Mouse (Mus musculus): ENCODE data around the gene Zdhhc14. TPM values are rescaled to one million over a fixed set of nuclear protein-coding genes. Genes with fewer than 3 reads are reported as not detected.
A peak's percentile ranks its signal among the peaks of the same experiment; 100 is the strongest.

The Zdhhc14 gene
- polyA plus RNA-seq, 1 experiment from 2014 or later = 0.60 TPM

GRCm38 (mm10) chr17:5556568-5556967 is 64.2 kb downstream of the Zdhhc14 start:
- Histone ChIP-seq H3K4me1 (replicated peaks; ENCODE audit: control insufficient read depth, insufficient read depth, low read length) (0 out of 2 replicates have a peak, but pooled peaks cover 2% of the 10 kb centered on the region), H3K9me3 (ENCODE audit: control insufficient read depth, low read length) (no peaks in the 10 kb centered on the region), H3K27me3 (ENCODE audit: control insufficient read depth, insufficient read depth, low read depth, low read length) (no peaks in the 10 kb centered on the region), H3K4me2 (ENCODE audit: low read depth, low read length) (no peak overlapping the region), H3K9ac (ENCODE audit: low read length) (no peak overlapping the region), H3K27ac (ENCODE audit: low read length) (no peak overlapping the region), H3K4me3 (ENCODE audit: low read length) (no peak overlapping the region), H3K36me3 (ENCODE audit: control insufficient read depth, insufficient read depth, low read length) (no peaks in the 10 kb centered on the region)
- peak; percentile 71; the same call in 1 of the 2 replicates for ATAC-seq (ENCODE audit: low read depth)
- 52% methylated on average over 8 of the region's 8 CpGs for WGBS

GRCm38 (mm10) chr17:5560212-5560611 is 67.9 kb downstream of the Zdhhc14 start:
- H3K27me3 ChIP-seq (ENCODE audit: control insufficient read depth, insufficient read depth, low read depth, low read length) = no peaks in the 10 kb centered on the region
- no peaks in the 10 kb centered on the region for H3K36me3 ChIP-seq (ENCODE audit: control insufficient read depth, insufficient read depth, low read length)
- no peak overlapping the region for H3K4me3 ChIP-seq (ENCODE audit: low read length)
- H3K27ac ChIP-seq (ENCODE audit: low read length) = no peak overlapping the region
- ATAC-seq (ENCODE audit: low read depth) = no peak
- no peak overlapping the region for H3K4me2 ChIP-seq (ENCODE audit: low read depth, low read length)
- no peaks in the 10 kb centered on the region for H3K9me3 ChIP-seq (ENCODE audit: control insufficient read depth, low read length)
- WGBS = 87% methylated on average over 4 of the region's 4 CpGs
- no peaks in the 10 kb centered on the region for H3K4me1 ChIP-seq (replicated peaks; ENCODE audit: control insufficient read depth, insufficient read depth, low read length)
- H3K9ac ChIP-seq (ENCODE audit: low read length) = no peak overlapping the region

- Histone ChIP-seq H3K9me3 (ENCODE audit: control insufficient read depth, low read length) (no peaks in the 10 kb centered on the region), H3K9ac (ENCODE audit: low read length) (no peak overlapping the region), H3K4me3 (ENCODE audit: low read length) (no peak overlapping the region), H3K27me3 (ENCODE audit: control insufficient read depth, insufficient read depth, low read depth, low read length) (no peaks in the 10 kb centered on the region), H3K27ac (ENCODE audit: low read length) (no peak overlapping the region), H3K4me2 (ENCODE audit: low read depth, low read length) (no peak overlapping the region), H3K36me3 (ENCODE audit: control insufficient read depth, insufficient read depth, low read length) (no peaks in the 10 kb centered on the region), H3K4me1 (replicated peaks; ENCODE audit: control insufficient read depth, insufficient read depth, low read length) (no peaks in the 10 kb centered on the region)
- no peak for ATAC-seq (ENCODE audit: low read depth)
- 91% methylated on average over 6 of the region's 6 CpGs for WGBS
Measured at GRCm38 (mm10) chr17:5563108-5563507, 70.8 kb downstream of the Zdhhc14 start.

GRCm38 (mm10) chr17:5566006-5566405 is 73.6 kb downstream of the Zdhhc14 start:
- no peak for ATAC-seq (ENCODE audit: low read depth)
- Histone ChIP-seq H3K27me3 (ENCODE audit: control insufficient read depth, insufficient read depth, low read depth, low read length) (no peaks in the 10 kb centered on the region), H3K36me3 (ENCODE audit: control insufficient read depth, insufficient read depth, low read length) (no peaks in the 10 kb centered on the region), H3K9ac (ENCODE audit: low read length) (no peak overlapping the region), H3K9me3 (ENCODE audit: control insufficient read depth, low read length) (no peaks in the 10 kb centered on the region), H3K4me3 (ENCODE audit: low read length) (no peak overlapping the region), H3K4me2 (ENCODE audit: low read depth, low read length) (no peak overlapping the region), H3K4me1 (replicated peaks; ENCODE audit: control insufficient read depth, insufficient read depth, low read length) (no peaks in the 10 kb centered on the region), H3K27ac (ENCODE audit: low read length) (no peak overlapping the region)
- WGBS = 46% methylated on average over 7 of the region's 7 CpGs

GRCm38 (mm10) chr17:5567943-5568342 is 75.6 kb downstream of the Zdhhc14 start:
- 35% methylated on average over 5 of the region's 5 CpGs for WGBS
- Histone ChIP-seq H3K4me2 (ENCODE audit: low read depth, low read length) (no peak overlapping the region), H3K9me3 (ENCODE audit: control insufficient read depth, low read length) (no peaks in the 10 kb centered on the region), H3K4me3 (ENCODE audit: low read length) (no peak overlapping the region), H3K36me3 (ENCODE audit: control insufficient read depth, insufficient read depth, low read length) (no peaks in the 10 kb centered on the region), H3K9ac (ENCODE audit: low read length) (no peak overlapping the region), H3K4me1 (replicated peaks; ENCODE audit: control insufficient read depth, insufficient read depth, low read length) (no peaks in the 10 kb centered on the region), H3K27ac (ENCODE audit: low read length) (no peak overlapping the region), H3K27me3 (ENCODE audit: control insufficient read depth, insufficient read depth, low read depth, low read length) (no peaks in the 10 kb centered on the region)
- ATAC-seq (ENCODE audit: low read depth) = peak; percentile 76

GRCm38 (mm10) chr17:5569131-5570030 is 77.0 kb downstream of the Zdhhc14 start:
- Histone ChIP-seq H3K4me2 (ENCODE audit: low read depth, low read length) (no peak overlapping the region), H3K4me3 (ENCODE audit: low read length) (no peak overlapping the region), H3K9ac (ENCODE audit: low read length) (no peak overlapping the region), H3K27me3 (ENCODE audit: control insufficient read depth, insufficient read depth, low read depth, low read length) (no peaks in the 10 kb centered on the region), H3K36me3 (ENCODE audit: control insufficient read depth, insufficient read depth, low read length) (no peaks in the 10 kb centered on the region), H3K4me1 (replicated peaks; ENCODE audit: control insufficient read depth, insufficient read depth, low read length) (no peaks in the 10 kb centered on the region), H3K9me3 (ENCODE audit: control insufficient read depth, low read length) (no peaks in the 10 kb centered on the region), H3K27ac (ENCODE audit: low read length) (no peak overlapping the region)
- peak; percentile 38 for ATAC-seq (ENCODE audit: low read depth)
- WGBS = 60% methylated on average over 17 of the region's 17 CpGs

- H3K27ac ChIP-seq (ENCODE audit: low read length) = no peak overlapping the region
- no peaks in the 10 kb centered on the region for H3K9me3 ChIP-seq (ENCODE audit: control insufficient read depth, low read length)
- H3K4me2 ChIP-seq (ENCODE audit: low read depth, low read length) = no peak overlapping the region
- H3K27me3 ChIP-seq (ENCODE audit: control insufficient read depth, insufficient read depth, low read depth, low read length) = no peaks in the 10 kb centered on the region
- H3K4me3 ChIP-seq (ENCODE audit: low read length) = no peak overlapping the region
- H3K9ac ChIP-seq (ENCODE audit: low read length) = no peak overlapping the region
- peaks cover 2% of the 10 kb centered on the region; the same call in 1 of the 2 replicates for H3K4me1 ChIP-seq (replicated peaks; ENCODE audit: control insufficient read depth, insufficient read depth, low read length)
- no peaks in the 10 kb centered on the region for H3K36me3 ChIP-seq (ENCODE audit: control insufficient read depth, insufficient read depth, low read length)
- ATAC-seq (ENCODE audit: low read depth) = no peak
- 90% methylated on average over 1 of the region's 1 CpGs for WGBS
Measured at GRCm38 (mm10) chr17:5572096-5572730, 79.9 kb downstream of the Zdhhc14 start.

GRCm38 (mm10) chr17:5572745-5573420 is 80.5 kb downstream of the Zdhhc14 start:
- Histone ChIP-seq H3K9me3 (ENCODE audit: control insufficient read depth, low read length) (no peaks in the 10 kb centered on the region), H3K36me3 (ENCODE audit: control insufficient read depth, insufficient read depth, low read length) (no peaks in the 10 kb centered on the region), H3K27me3 (ENCODE audit: control insufficient read depth, insufficient read depth, low read depth, low read length) (no peaks in the 10 kb centered on the region), H3K27ac (ENCODE audit: low read length) (no peak overlapping the region), H3K9ac (ENCODE audit: low read length) (no peak overlapping the region), H3K4me2 (ENCODE audit: low read depth, low read length) (no peak overlapping the region), H3K4me3 (ENCODE audit: low read length) (no peak overlapping the region), H3K4me1 (replicated peaks; ENCODE audit: control insufficient read depth, insufficient read depth, low read length) (peaks cover 2% of the 10 kb centered on the region; the same call in 1 of the 2 replicates)
- ATAC-seq (ENCODE audit: low read depth) = no peak

- Histone ChIP-seq H3K4me1 (replicated peaks; ENCODE audit: control insufficient read depth, insufficient read depth, low read length) (peaks cover 2% of the 10 kb centered on the region; the same call in 1 of the 2 replicates), H3K27ac (ENCODE audit: low read length) (no peak overlapping the region), H3K36me3 (ENCODE audit: control insufficient read depth, insufficient read depth, low read length) (no peaks in the 10 kb centered on the region), H3K9ac (ENCODE audit: low read length) (no peak overlapping the region), H3K9me3 (ENCODE audit: control insufficient read depth, low read length) (no peaks in the 10 kb centered on the region), H3K27me3 (ENCODE audit: control insufficient read depth, insufficient read depth, low read depth, low read length) (no peaks in the 10 kb centered on the region), H3K4me3 (ENCODE audit: low read length) (no peak overlapping the region), H3K4me2 (ENCODE audit: low read depth, low read length) (no peak overlapping the region)
- 47% methylated on average over 5 of the region's 5 CpGs for WGBS
- ATAC-seq (ENCODE audit: low read depth) = no peak
Measured at GRCm38 (mm10) chr17:5574672-5575071, 82.3 kb downstream of the Zdhhc14 start.

Measured in lung, embryonic 16.5 days (tissue).